ENCODE assay signal across 8 mouse cellular contexts in genomic region chr8:92854673-92855072, GRCm38 (mm10). TPM values are rescaled to one million over a fixed set of nuclear protein-coding genes. Genes with fewer than 3 reads are reported as not detected.
A peak's percentile ranks its signal among the peaks of the same experiment; 100 is the strongest.
DNase-seq lines count a peak whose midpoint lies in the region; ATAC-seq and TF ChIP-seq lines count a peak whose summit lies in the region.

No protein-coding gene starts in this region.

- no peak for TF ChIP-seq CTCF in cortical plate, adult 2 months (IDR thresholded peaks at IDR 0.05; ENCODE audit: extremely low read depth, insufficient read depth, low read length)
- TF ChIP-seq CTCF in cerebellum, adult 2 months (IDR thresholded peaks at IDR 0.05; ENCODE audit: borderline replicate concordance, insufficient read depth, low read depth, low read length): no peak

- H3K4me2 ChIP-seq in heart, embryonic 16.5 days (ENCODE audit: low read depth, low read length): peak overlapping the region; percentile 84
- peak overlapping the region; percentile 73 for H3K4me2 ChIP-seq in hindbrain, embryonic 13.5 days

- H3K27ac ChIP-seq in heart, embryonic 16.5 days (ENCODE audit: low read length): no peak overlapping the region
- peak overlapping the region; percentile 63 for H3K27ac ChIP-seq in cortical plate, adult 2 months (ENCODE audit: insufficient read depth, low read length)
- H3K27ac ChIP-seq in hindbrain, embryonic 13.5 days: no peak overlapping the region
- H3K27ac ChIP-seq in cerebellum, adult 2 months (ENCODE audit: insufficient read depth, low read length): no peak overlapping the region

- intact Hi-C loops in heart, postnatal 25 days (cut with DNase I): no loop called here

- no peaks in the 10 kb centered on the region for H3K36me3 ChIP-seq in heart, embryonic 16.5 days (ENCODE audit: control insufficient read depth, insufficient read depth)
- H3K36me3 ChIP-seq in hindbrain, embryonic 13.5 days: no peaks in the 10 kb centered on the region

- no peak for DNase-seq in heart, postnatal 25 days (ENCODE audit: low spot score)
- DNase-seq in cerebellum, adult 2 months: no peak
- no peak for DNase-seq in cerebellum, adult 11-12 months
- DNase-seq in layer of hippocampus, postnatal 10 days (ENCODE audit: low spot score in 2 of 2): no peak

- peaks cover 13% of the 10 kb centered on the region for H3K4me1 ChIP-seq in heart, embryonic 16.5 days (ENCODE audit: control insufficient read depth, insufficient read depth, low read length)
- H3K4me1 ChIP-seq in cortical plate, adult 2 months (ENCODE audit: control insufficient read depth, insufficient read depth, low read length): no peaks in the 10 kb centered on the region
- H3K4me1 ChIP-seq in hindbrain, embryonic 13.5 days (replicated peaks): peaks cover 31% of the 10 kb centered on the region
- H3K4me1 ChIP-seq in cerebellum, adult 2 months (ENCODE audit: control insufficient read depth, insufficient read depth, low read length): no peaks in the 10 kb centered on the region; the same call in 1 of the 2 replicates

- H3K27me3 ChIP-seq in heart, embryonic 16.5 days (ENCODE audit: control insufficient read depth, insufficient read depth, low read length): peaks cover 10% of the 10 kb centered on the region
- H3K27me3 ChIP-seq in hindbrain, embryonic 13.5 days: peaks cover 24% of the 10 kb centered on the region
- no peaks in the 10 kb centered on the region; the same call in 1 of the 2 replicates for H3K27me3 ChIP-seq in cerebellum, adult 2 months (ENCODE audit: control insufficient read depth, insufficient read depth, low read length)

- H3K9me3 ChIP-seq in heart, embryonic 16.5 days (replicated peaks; ENCODE audit: control insufficient read depth, low read length): peaks cover 4% of the 10 kb centered on the region; the same call in 1 of the 2 replicates
- no peaks in the 10 kb centered on the region for H3K9me3 ChIP-seq in hindbrain, embryonic 13.5 days

- H3K9ac ChIP-seq in heart, embryonic 16.5 days (ENCODE audit: low read length): no peak overlapping the region
- no peak overlapping the region for H3K9ac ChIP-seq in hindbrain, embryonic 13.5 days

- TF ChIP-seq POLR2A in cortical plate, adult 2 months (IDR thresholded peaks at IDR 0.05; ENCODE audit: extremely low read depth, insufficient read depth, low read length): no peak
- no peak for TF ChIP-seq POLR2A in cerebellum, adult 2 months (IDR thresholded peaks at IDR 0.05; ENCODE audit: borderline replicate concordance, insufficient read depth, low read length)

- H3K4me3 ChIP-seq in heart, embryonic 16.5 days (ENCODE audit: low read length): peak overlapping the region; percentile 63; the same call in 1 of the 2 replicates
- H3K4me3 ChIP-seq in cortical plate, adult 2 months (ENCODE audit: insufficient read depth, low read length): peak overlapping the region; percentile 81; the same call in 1 of the 2 replicates
- H3K4me3 ChIP-seq in hindbrain, embryonic 13.5 days: peak overlapping the region; percentile 67
- no peak overlapping the region for H3K4me3 ChIP-seq in cerebellum, adult 2 months (replicated peaks; ENCODE audit: insufficient read depth, low read depth, low read length)

- 79% methylated on average over 3 of the region's 3 CpGs for WGBS in heart, embryonic 16.5 days
- 87% methylated on average over 3 of the region's 3 CpGs for WGBS in hindbrain, embryonic 13.5 days
- 78% methylated on average over 3 of the region's 3 CpGs for WGBS in cerebellum, adult 2 months

- no peak for ATAC-seq in heart, embryonic 16.5 days (replicated peaks; ENCODE audit: extremely low read depth, insufficient read depth, low FRiP score)
- ATAC-seq in hindbrain, embryonic 13.5 days (ENCODE audit: low FRiP score): no peak
- 0 out of 2 replicates have a peak, but pooled peaks have one; percentile 9 for ATAC-seq in megakaryocyte-erythroid progenitor cell, adult 5-6 weeks (replicated peaks; ENCODE audit: low FRiP score, low TSS enrichment, poor library complexity, severe bottlenecking)

RNA-seq across cellular contexts. Expression of gene Lpcat2, which starts 0.5 kb away (rescaled TPM):
- polyA plus RNA-seq in heart, embryonic 16.5 days (2015; fragmentation: Nextera tagmentation; extraction: Ambion mirVana): 4.9 and 5.6 TPM in 2 replicates
- total RNA-seq in heart, postnatal 25 days (2021): 1 to 10 TPM; 1.0 to 1.6 TPM
- polyA plus RNA-seq in cortical plate, adult 2 months (2012; rRNA removed): 13.7 and 17.0 TPM in 2 replicates
- polyA plus RNA-seq in hindbrain, embryonic 13.5 days (2015; fragmentation: Nextera tagmentation; extraction: Ambion mirVana): 7.5 and 11.3 TPM in 2 replicates
- total RNA-seq in megakaryocyte-erythroid progenitor cell, adult 5-6 weeks (2014; fragmentation: Nextera tagmentation): 0.42 and 1.4 TPM in 2 replicates
- total RNA-seq in megakaryocyte-erythroid progenitor cell, adult 5-6 weeks (2017): 3.6 and 4.6 TPM in 2 replicates
- 8.4 and 10.6 TPM in 2 replicates for polyA plus RNA-seq in cerebellum, adult 2 months (2012; rRNA removed)
- total RNA-seq in layer of hippocampus, postnatal 10 days (2021): 10 to 100 TPM in 1 of 2 experiments, 1 to 10 TPM in 1; 8.1 to 11.1 TPM

RNA-seq across cellular contexts. Expression of gene Mmp2, which starts 27.6 kb away (rescaled TPM):
- polyA plus RNA-seq in heart, embryonic 16.5 days (2015; fragmentation: Nextera tagmentation; extraction: Ambion mirVana): 110 and 123 TPM in 2 replicates
- 100 to 1,000 TPM in 1 of 2 experiments, 10 to 100 TPM in 1; 94.3 to 106 TPM for total RNA-seq in heart, postnatal 25 days (2021)
- polyA plus RNA-seq in cortical plate, adult 2 months (2012; rRNA removed): 2.3 and 2.9 TPM in 2 replicates
- 30.9 and 34.4 TPM in 2 replicates for polyA plus RNA-seq in hindbrain, embryonic 13.5 days (2015; fragmentation: Nextera tagmentation; extraction: Ambion mirVana)
- total RNA-seq in megakaryocyte-erythroid progenitor cell, adult 5-6 weeks (2014; fragmentation: Nextera tagmentation): not detected in 2 replicates
- total RNA-seq in megakaryocyte-erythroid progenitor cell, adult 5-6 weeks (2017): 3.1 TPM in 1 of 2 replicates, not detected in the other
- 2.8 TPM in 2 replicates for polyA plus RNA-seq in cerebellum, adult 2 months (2012; rRNA removed)
- total RNA-seq in layer of hippocampus, postnatal 10 days (2021): 10 to 100 TPM in 1 of 2 experiments, 1 to 10 TPM in 1; 7.5 to 10.6 TPM

RNA-seq across cellular contexts. Expression of gene Capns2, which starts 46.5 kb away (rescaled TPM):
- 0.14 and 0.35 TPM in 2 replicates for polyA plus RNA-seq in heart, embryonic 16.5 days (2015; fragmentation: Nextera tagmentation; extraction: Ambion mirVana)
- not detected for total RNA-seq in heart, postnatal 25 days (2021)
- polyA plus RNA-seq in cortical plate, adult 2 months (2012; rRNA removed): 0.78 and 1.2 TPM in 2 replicates
- polyA plus RNA-seq in hindbrain, embryonic 13.5 days (2015; fragmentation: Nextera tagmentation; extraction: Ambion mirVana): 0.26 and 0.27 TPM in 2 replicates
- not detected in 2 replicates for total RNA-seq in megakaryocyte-erythroid progenitor cell, adult 5-6 weeks (2014; fragmentation: Nextera tagmentation)
- total RNA-seq in megakaryocyte-erythroid progenitor cell, adult 5-6 weeks (2017): not detected in 2 replicates
- 0.39 and 0.46 TPM in 2 replicates for polyA plus RNA-seq in cerebellum, adult 2 months (2012; rRNA removed)
- total RNA-seq in layer of hippocampus, postnatal 10 days (2021): 1 to 10 TPM; 1.0 to 1.8 TPM
